Mouse (Mus musculus) heart, postnatal 0 days (tissue): ENCODE data around the gene Kif18b.

Experiments
- CTCF ChIP-seq: IDR thresholded peaks from 2 replicates; pipeline ENCODE4 v1.5.1; 2016; ENCODE audit warnings: antibody characterized with exemption, control low read depth, low read depth
- EP300 ChIP-seq: IDR thresholded peaks from 2 replicates; pipeline ENCODE4 v1.6.1; 2016; ENCODE audit warnings: antibody characterized with exemption, low read depth

DNA sequence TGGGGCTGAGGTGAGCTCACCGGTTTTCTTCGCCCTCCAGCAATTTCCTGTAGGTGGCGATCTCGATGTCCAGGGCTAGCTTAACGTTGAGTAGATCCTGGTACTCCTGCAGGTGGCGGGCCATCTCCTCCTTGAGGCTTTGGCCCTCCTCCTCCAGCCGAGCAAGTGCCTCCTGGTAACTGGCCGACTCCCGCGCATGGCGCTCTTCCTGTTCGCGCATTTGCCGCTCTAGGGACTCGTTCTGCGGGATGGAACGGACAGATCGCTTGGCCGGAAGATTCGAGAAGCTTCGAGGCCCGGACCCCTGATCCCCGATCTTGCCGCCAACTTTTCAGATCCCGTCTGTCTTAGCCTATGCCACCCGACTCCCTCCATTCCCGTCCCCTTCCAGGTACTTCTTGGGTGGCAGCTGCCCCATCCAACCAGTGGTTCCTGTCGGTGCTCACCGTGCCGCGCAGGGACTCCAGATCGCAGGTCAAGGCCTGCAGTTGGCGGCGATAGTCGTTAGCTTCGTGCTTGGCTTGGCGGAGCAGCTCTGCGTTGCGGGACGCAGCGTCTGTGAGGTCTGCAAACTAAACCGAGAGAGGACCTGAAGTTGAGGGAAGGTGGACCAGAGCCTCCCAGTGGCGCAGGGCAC, 31.8 kb downstream of the Kif18b start:
- TF ChIP-seq CTCF (peak; percentile 71), EP300 (no peak)
